Mouse (Mus musculus) cerebellum, adult 2 months (tissue): ENCODE data around the gene Mdfi.

Experiments used
- CTCF ChIP-seq: fragments of 200-500 bp; IDR thresholded peaks from 2 replicates; pipeline ENCODE4 v1.5.1; 2011; ENCODE audit warnings: low read depth, mild to moderate bottlenecking, control low read depth, low read length, moderate library complexity, borderline replicate concordance; ENCODE audit not compliant: insufficient read depth
- POLR2A ChIP-seq: fragments of 200-500 bp; IDR thresholded peaks from 2 replicates; pipeline ENCODE4 v1.6.1; 2011; ENCODE audit warnings: low read length, control low read depth, borderline replicate concordance; ENCODE audit not compliant: insufficient read depth

DNA sequence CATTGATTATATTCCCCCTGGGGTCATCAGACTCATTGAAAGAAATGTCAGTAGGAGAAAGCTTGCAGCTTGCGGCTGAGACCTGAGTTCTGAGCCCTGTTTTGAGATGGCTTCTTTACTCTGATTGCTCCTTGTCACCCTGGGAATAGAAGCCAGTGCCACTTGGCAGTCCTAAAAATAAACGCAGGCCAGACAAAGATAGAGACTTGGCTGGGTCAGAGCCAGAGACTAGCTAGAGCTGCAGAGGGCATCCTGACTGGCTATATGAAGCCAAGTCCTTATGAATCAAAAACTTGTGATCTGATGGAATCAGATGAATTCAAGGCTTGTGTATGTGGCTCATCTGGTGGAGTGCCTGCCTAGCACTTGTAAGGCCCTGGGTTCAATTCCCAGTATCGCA lies 15.5 kb upstream of the Mdfi start:
- TF ChIP-seq CTCF = no peak
- TF ChIP-seq POLR2A = no peak
